Mouse (Mus musculus): Measurements from ENCODE around the gene Trak1.

The Trak1 gene

DNA sequence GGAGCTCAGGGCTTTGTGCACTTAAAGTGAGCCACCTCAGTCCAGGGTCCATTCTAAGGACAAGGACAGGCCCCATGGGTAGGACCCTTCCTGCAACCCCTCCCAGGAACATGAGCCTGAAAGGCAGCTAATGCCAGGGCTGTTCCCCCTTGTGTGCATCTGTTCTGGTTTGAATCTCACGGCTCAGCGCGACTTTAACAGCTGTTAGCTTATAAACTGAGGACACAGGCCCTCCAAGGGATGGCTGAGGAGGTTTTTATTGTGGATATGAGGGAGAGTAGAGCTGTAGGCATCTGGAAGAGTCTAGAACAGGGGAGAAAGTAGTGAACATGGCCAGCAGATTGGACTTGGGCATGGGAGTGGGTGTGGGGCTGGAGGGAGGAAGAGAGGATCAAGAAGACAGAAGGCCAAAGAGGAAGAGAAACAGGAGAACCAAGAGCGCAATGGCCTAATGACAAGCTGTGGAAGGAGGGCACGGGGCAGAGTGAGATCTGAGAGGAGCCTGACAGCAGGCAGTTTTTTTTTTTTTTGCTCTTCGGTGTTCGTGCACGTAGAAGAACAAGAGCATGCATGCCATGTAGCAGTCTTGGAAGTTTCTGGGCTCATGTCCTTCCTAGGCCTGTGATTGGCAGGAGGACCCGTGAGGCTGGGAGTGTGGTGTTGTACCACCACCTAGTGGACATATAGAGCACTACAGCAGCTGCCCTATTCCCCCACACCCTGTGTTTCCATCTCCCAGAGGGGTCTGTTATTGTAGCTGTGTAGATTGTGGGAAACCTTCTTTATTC, 77.0 kb downstream of the Trak1 start:
- no peak for DNase-seq

DNA sequence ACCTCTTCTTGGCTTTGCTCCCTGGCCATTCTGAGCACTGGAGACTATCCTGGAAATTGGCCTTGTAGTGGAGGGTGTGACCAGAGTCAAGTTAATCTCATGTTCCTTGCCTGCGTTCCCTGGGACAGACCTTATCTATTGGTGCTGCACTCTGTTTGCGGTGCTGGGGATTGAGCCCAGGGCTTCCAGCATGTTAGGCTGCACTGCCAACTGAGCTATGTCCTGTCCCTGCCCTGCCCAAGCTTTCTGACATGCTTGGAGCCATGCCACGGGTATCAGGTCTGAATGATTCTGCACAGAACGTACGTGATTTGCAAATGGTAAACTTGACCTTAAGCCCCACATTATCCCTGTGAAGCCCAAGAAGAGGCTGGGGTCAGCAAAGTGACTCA, 77.6 kb downstream of the Trak1 start:
- DNase-seq: no peak

DNA sequence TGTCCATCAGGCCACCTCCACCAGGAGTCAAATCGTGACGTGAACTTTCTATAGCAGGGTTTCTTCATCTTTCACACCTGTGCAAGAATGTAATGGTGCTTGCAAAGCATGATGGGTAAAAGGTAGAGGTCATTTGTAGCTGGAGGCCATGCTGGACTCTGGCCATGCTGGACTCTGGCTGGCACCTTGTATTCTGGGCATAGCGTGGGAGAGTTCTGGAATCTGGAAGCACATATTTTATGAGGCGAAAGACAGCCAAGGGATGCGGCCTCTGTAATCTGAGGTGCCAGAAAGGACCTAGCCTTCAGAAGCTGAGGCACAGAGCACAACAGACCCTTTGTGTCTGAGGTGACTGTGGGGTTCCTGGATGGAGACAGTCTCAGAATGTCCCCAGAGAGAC, 78.8 kb downstream of the Trak1 start:
- no peak for DNase-seq

DNA sequence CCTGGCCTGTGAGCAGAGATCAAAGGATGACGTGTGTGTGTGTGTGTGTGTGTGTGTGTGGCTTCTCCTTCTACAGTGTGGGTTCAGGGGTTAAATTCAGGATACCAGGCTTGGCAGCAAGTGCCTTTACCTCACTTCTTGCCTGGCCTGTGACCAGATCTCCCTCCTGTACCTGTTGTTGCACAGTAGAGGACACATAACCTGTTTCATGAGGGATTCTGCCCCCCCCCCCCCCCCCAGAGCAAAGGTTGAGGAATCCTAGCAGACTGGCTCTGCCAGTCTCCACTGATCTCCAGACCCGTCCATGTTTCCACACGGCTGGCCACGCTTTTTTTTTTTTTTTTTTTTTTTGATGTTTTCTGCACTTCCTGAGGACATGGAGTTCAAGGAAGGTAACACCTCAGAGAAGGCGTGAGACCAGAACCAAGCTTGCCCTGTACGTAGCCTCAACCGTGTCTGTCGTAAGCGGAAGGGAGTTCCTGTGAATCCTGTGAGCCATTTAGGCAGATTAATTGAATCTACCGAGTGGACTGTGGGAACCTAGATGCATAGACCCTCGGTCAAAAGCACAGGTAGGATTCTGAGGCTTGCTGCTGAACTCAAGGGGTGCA, 83.1 kb downstream of the Trak1 start:
- DNase-seq: no peak

DNA sequence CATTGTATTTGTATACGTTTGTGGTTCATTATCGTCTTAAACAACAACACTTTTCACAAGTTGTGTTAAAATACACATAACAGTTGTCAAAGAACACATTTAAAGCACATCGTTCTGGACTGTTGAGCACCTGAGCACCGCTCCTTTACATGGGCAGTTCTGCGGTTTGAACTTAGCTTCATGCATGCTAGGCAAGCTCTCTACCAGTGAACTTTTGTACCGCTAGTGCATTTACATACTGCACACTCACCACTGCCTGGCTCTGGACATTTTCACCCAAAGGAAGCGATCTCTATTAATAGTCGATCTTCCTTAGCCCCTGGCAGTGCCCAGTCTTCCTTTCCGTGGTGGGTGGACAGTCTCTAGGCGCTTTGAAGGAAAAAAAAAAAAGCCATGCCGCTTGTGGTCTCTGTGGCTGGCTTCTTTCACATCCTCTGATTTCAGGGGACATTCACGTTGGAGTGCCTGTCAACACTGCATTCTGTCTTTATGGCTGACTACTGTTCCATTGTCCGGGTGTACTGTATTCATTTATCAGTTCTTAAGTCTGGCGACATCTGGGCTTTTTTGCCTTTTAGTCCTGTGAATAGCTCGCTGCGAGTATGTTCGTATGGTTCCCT, 84.5 kb downstream of the Trak1 start:
- DNase-seq: no peak

DNA sequence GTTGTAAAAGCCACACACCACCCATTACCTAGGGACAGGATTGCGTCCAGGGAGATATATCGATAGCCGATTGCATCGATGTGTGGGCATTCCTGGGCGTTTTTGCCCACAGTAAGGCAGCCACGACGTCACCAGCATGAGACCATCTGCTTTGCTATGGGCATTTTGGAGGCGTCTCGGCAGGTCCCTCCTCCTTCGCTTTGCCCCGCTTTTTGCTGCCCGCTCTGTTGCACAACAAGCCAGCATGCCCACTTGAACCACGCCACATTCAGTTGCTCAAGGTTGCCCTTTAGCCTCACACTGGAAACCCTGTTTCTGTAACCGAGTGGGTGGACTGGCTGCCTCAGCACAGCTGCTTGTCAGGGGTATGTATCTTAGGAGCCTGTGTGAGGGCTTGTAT, 85.3 kb downstream of the Trak1 start:
- peak; percentile 65 for DNase-seq

DNA sequence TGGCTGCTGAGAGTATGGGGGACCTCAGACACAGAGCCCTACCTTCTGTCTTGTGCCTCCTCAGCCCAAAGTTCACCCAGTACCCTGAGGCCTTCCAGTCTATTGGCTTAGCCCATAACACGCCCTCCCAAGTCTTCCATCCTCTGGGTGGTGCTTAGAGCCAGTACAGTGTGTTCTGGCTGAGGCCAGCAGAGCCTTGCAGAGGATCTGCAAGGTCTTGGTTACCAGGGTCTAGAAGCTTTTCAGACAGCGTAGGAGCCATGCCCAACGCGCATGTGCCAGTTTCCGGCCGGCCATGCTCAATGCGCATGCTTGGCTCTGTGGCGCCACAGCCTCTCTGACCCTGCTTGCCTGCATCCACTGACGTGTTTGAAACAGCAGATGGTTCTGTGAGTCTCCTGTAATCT, 85.9 kb downstream of the Trak1 start:
- DNase-seq: peak; percentile 90

DNA sequence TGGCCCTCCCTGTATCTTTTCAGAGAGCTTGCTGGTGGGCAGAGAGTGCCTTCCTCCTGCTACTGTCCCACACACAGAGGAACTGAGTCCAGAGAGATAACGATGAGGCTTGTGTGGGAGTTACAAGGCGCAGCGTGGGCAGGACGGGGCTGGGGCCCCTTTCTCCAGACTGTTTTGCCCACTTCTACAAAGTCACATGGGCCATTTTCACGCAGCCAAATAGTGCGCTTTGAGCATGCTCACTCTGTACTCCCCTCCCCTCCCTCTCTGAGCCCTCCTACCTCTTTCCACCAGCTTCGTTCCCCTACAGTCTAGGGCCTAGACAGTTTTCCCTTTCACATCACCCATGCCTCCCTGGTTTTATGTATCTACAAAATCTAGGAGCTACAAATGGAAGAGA, 87.3 kb downstream of the Trak1 start:
- DNase-seq: no peak

DNA sequence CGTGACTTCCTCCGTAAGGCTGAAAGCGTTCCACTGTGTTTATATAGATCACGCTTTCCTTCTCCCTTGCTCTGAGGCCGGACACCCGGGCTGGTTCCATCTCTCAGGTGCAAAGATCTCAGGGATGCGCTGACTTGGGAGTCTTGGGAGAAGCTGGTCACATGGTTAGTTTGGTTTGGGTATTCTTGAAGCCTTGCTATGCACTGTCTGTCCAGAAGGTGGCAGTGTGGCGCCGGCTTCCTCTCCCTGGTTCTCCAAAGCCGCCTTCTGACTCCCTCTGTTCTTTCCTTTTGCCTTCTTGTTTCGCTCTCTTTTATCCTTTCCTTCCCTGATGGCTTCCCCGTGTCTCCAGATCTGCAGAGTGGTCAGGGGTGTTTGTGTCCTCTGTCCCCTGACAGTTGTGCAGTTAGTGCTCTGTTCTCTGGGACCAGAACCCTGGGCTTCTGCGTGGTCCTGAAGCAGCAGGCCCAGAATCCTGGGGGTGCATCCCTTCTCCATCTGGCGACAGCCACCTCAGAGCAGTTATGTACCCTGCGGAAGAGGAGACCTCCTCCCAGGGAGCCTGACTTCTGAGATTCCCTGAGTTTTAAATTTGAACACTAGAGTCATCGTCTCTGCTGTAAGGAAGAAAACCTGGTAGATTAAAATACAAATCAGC, 87.9 kb downstream of the Trak1 start:
- peak; percentile 88 for DNase-seq

DNA sequence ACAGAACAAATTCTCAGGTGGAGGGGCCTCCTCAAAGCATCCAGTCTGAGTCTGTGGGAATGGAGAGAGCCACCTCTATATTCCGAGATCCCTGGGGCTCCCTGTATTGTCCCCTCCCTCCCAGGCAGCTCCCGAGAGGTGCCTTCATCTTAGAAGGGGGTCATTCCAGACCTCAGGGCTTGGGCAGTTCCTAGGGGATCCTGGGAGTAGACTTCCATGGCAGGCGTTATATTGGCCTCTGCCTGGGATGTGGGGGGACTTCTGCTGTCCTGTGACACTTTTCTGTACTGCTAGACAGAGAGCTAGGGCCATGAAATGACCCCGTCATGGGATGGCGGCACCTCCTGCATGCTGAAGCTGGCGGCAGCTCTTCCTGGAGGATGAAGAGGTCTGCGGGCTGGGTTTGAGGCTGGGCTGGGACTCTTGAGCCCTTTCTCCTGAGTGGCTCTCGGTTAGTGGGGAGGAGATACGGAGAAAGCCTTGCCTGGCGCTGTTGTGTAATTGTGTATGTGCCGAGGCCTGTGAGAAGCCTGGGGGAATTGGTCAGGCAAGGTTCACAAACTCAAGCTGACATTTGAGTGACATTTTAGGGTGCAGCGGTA, 88.5 kb downstream of the Trak1 start:
- no peak for DNase-seq

DNA sequence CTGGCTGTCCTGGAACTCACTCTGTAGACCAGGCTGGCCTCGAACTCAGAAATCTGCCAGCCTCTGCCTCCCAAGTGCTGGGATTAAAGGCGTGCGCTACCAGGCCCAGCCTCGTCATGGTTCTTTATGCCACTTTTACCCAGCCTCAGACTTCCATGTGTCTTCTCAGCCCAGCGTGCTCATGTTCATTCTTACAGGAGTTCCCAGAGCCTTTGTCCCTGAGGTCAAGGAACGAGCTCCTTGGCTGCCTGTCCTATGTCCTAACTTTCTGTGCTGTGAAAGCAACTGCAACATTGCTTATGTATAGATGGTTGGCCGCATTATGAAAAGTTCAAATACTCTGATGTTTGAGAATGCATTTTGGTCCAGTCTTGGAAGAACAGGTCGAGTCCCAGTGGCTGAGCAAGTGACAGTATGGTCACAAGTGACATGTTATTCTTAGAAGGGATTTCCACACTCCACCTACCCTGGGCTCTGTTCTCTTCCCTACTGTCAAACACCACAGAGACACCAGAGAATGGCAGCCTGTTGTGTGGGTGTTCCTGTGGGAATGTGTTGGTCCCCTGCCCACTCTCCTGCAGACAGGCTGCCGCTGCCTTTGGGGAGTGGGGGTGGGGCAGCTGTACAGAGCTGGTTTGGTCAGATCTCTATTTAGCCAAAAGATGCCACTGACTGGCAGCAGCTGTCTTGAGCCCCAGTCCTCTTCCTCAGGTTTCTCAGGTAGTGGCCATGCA, 90.4 kb downstream of the Trak1 start:
- DNase-seq: no peak

DNA sequence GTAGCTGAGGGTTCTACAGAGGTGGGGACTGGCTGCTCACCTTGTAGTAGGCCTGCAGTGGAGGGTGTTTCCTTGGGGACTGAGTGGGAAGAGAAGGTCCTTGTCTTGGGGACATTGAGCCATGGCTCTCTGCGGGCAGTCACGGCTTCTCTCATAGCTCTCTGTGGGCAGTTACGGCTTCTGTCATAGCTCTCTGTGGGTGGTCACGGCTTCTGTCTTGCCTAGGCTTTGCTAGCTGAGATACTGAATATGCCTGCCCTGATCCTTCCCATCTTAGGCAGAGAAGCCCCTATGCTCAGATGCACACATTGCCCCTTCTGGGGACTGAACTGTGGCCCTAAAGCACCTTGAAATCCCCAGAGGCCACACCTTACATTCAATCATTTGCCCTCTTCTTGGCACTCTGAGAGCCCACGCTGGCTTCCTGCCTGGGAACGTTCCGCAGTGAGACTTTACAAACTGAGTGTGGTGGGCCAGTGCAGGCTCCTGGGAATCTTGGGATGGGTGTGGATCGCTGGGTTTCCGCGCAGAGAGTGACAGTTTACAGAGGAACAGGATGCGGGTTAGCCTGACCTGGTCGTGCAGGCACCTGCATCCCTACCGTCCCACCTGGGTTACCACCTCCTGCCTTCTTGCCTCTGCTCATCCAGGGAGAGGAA, 91.1 kb downstream of the Trak1 start:
- no peak for DNase-seq

DNA sequence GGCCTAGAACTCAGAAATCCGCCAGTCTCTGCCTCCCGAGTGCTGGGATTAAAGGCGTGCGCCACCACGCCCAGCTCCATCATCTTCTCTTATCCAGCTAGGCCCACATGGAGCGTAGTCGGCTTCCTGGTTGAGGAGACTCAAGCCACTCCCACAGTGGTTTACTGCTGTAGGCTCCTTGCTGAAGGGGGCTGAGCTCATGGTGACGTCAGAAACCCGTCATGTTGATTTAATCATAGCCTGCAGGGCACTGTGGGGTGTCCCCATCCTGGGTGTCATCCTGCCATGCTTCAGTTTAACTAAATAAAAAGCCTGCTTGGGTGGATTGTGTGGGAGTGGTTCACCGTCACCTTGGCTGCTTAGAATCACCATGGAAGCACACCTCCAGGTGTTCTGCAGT, 92.0 kb downstream of the Trak1 start:
- DNase-seq: no peak

DNA sequence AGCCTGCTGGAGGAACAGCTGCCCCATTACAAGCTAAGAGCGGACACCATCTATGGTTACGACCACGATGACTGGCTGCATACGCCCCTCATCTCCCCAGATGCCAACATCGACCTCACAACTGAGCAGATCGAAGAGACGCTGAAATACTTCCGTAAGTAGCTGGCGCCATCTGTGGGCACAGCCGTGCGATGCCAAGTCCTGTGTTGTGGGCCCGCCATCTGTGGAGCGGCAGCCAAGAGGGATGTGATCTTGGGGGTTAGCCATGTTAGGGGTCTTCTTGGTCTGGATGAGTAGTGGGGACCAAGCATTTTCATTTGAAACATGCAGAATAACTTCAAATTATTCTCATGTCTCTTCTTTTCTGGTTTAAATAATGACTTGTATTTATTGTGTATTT, 94.6 kb downstream of the Trak1 start:
- DNase-seq: no peak

DNA sequence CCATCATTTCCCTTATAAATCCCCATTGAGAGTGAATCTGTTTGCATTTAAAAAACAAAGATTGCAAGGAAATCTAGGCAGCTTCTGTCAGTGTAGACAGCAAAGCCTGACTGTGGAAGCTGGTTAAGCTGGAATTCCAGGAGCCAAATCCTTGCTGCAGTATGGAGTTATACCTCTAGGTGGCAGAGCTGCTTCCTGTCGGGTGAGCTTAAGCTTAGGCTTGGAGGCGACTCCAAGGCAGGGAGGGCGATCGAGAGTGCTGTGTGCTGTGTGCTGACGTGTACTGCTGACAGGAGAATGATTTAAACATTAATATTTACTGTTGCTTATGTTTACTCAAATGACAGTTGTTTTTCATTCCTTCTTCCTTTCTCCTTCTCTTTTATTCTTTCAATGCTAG, 95.1 kb downstream of the Trak1 start:
- peak; percentile 75 for DNase-seq

DNA sequence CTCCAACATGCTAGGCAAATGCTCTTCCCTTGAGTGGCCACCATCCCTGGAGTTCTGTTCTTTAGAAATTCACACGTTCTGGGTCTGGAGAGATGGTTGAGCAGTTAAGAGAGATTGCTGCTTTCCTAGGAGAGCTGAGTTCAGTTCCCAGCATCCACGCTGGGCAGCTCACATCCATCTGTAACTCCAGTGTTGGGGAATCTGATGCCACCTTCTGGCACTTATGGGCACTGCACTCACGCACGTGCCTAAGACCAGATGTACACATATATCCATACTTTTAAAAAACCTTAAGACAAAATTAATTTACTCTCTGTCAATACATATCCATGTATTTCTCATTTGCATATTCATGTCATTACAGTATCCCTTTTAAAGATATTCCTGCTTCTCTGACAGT, 95.8 kb downstream of the Trak1 start:
- no peak for DNase-seq

DNA sequence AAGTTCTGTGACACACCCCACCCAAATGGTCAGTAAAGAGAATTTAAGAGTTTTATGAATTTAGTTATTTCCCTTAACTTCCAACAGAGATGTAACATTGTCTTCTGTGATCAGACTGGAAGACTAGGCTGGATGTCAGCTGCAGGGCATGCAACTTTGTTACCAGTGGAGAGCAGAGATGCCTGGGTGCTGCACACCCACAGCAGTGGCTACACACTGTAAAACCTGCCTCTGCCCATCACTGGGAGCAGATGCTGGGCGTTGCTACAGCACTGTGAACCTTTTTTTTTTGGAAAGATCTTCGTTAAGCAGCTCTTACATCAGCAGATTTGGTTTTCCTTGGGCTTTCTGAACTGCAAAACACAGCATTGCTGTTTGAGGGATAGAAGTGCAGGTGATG, 97.6 kb downstream of the Trak1 start:
- no peak for DNase-seq

DNA sequence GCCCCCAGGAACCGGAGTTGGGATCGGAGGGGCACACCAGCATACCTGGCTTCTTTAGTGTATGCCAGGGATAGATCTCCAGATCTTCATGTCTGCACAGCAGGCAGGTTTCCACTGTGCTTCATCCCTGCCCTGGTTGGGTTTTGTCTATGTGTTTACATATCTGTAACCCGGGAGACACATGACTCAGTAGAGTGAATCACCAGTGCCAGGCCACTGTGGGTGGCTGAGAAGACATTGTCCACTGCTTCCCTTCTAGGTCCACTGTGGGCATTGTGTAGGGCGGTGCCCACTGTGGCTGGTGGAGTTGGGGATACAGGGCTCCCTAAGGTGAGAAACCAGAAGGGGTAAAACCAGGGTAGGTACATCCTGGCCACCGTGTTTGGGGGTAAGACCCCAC, 98.5 kb downstream of the Trak1 start:
- no peak for DNase-seq

DNA sequence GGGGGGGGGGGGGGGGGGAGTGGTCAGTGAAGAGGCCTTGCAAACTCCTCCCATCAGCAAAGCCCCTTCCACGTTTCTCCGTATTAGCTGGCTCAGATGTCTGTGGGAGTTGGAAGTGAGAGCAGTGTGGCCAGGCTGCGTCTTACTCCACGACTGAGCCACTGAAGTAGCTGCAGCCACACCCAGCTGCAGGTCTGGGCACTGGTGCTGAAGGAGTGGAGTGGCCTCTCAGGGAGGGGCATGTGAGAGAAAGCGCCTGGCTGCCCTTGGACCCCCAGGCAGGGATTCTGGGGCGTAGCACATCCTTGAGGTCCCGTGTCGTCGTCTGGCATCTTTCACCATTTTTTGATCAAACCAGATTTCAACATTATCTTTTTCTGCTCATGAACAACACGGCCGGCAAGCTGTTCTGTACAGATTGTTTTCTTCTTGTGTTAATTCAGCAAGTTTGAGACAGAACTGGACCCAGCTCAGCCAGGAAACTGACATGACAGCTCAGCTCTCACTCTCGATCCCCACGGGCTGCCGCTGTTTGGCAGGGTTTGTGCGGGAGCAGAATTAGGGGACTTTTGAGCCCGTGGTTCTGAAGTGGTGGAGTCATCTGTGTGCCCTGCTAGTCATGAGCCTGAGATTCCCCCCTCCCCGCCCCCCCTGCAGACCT, 100.9 kb downstream of the Trak1 start:
- no peak for DNase-seq

DNA sequence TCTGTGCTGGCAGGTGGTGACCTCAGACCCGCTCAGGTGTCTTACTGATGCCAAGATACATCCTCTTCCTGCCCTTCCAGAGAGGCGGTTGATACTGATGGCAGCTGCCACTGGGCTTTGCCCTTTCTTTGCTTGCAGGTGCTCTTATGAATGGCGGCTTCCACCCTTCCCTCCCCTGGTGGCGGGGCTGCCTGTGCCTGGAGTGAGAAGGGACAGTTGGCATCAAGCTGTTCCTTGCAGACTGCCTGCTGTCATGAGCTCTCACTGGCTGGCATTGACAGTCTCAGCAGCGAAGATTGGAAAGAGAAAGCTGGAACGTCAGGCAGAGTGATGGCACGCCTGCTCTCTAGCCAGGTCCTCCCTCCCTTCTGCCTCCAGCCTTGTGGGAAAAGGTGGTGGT, 101.5 kb downstream of the Trak1 start:
- DNase-seq: peak; percentile 79

DNA sequence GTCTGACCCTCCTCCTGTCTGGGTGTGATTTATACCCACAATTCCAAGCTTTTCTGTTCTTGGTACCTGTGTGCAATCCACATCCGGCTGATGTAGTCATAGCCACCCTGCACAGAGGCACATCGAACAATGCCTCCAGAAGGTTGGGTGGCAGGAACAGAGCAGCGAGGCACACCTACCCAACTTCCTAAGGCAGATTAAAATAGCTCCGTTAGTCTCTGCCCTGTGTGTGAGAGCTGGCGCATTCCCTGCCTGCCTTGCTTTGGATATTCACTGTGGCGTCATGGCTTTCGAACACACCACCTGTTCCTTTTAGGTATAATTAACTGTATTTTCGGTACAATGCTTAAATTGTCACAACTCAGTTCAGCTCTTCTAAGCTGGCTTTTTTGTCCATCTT, 103.3 kb downstream of the Trak1 start:
- no peak for DNase-seq
